In genomic region chr2:30119641-30120051, GRCm38 (mm10) we compare ENCODE assay signal across 7 mouse cellular contexts. TPM values are rescaled to one million over a fixed set of nuclear protein-coding genes. Genes with fewer than 3 reads are reported as not detected.
DNase-seq lines count a peak whose midpoint lies in the region; ATAC-seq and TF ChIP-seq lines count a peak whose summit lies in the region.

No protein-coding gene starts in this region.

- peak; percentile 83 for DNase-seq in R1 (ENCODE audit: low read depth, low spot score)
- DNase-seq in left cerebral cortex, adult 2 months (ENCODE audit: extremely low spot score in 1 of 2, low spot score in 2 of 2): peak; percentile 69 to 72
- peak; percentile 57 to 74 for DNase-seq in spleen, adult 2 months (ENCODE audit: low read depth in 1 of 2, low spot score in 2 of 2)
- no peak for DNase-seq in retina, postnatal 1 day

- H3K9ac ChIP-seq in forebrain, embryonic 15.5 days (replicated peaks): no peak overlapping the region
- H3K9ac ChIP-seq in liver, embryonic 12.5 days: no peak overlapping the region

- no peak overlapping the region for H3K4me3 ChIP-seq in forebrain, embryonic 15.5 days
- H3K4me3 ChIP-seq in left cerebral cortex, adult 2 months: no peak overlapping the region
- H3K4me3 ChIP-seq in spleen, adult 2 months (ENCODE audit: extremely low read depth, insufficient read depth, insufficient read length): no peak overlapping the region
- H3K4me3 ChIP-seq in liver, embryonic 12.5 days: no peak overlapping the region

- ATAC-seq in forebrain, embryonic 15.5 days (replicated peaks): peak; percentile 55
- no peak for ATAC-seq in megakaryocyte-erythroid progenitor cell, adult 5-6 weeks (replicated peaks; ENCODE audit: low FRiP score, low TSS enrichment, poor library complexity, severe bottlenecking)
- ATAC-seq in liver, embryonic 12.5 days: no peak

- 5% methylated on average over 6 of the region's 6 CpGs for WGBS in forebrain, embryonic 15.5 days
- WGBS in spleen, adult 2 months: 43% methylated on average over 6 of the region's 6 CpGs
- WGBS in liver, embryonic 12.5 days (ENCODE audit: insufficient replicate concordance): 64% methylated on average over 6 of the region's 6 CpGs

- peak overlapping the region; percentile 75 for H3K27ac ChIP-seq in forebrain, embryonic 15.5 days (replicated peaks)
- H3K27ac ChIP-seq in left cerebral cortex, adult 2 months: peak overlapping the region; percentile 86
- H3K27ac ChIP-seq in spleen, adult 2 months (ENCODE audit: insufficient read depth, low read length): no peak overlapping the region
- no peak overlapping the region for H3K27ac ChIP-seq in liver, embryonic 12.5 days

- H3K9me3 ChIP-seq in forebrain, embryonic 15.5 days: no peaks in the 10 kb centered on the region
- H3K9me3 ChIP-seq in liver, embryonic 12.5 days (replicated peaks): no peaks in the 10 kb centered on the region

- H3K27me3 ChIP-seq in forebrain, embryonic 15.5 days: no peaks in the 10 kb centered on the region
- H3K27me3 ChIP-seq in spleen, adult 2 months (ENCODE audit: control insufficient read depth, insufficient read depth, low read length): no peaks in the 10 kb centered on the region
- H3K27me3 ChIP-seq in liver, embryonic 12.5 days (replicated peaks): no peaks in the 10 kb centered on the region

- TF ChIP-seq POLR2A in spleen, adult 2 months (IDR thresholded peaks at IDR 0.05; ENCODE audit: low read depth, low read length): no peak

- intact Hi-C loops in left cerebral cortex, adult 2 months (cut with DNase I): loop anchor here (5.0 kb wide), 1 partner anchor 152 kb away; the partner anchor contains the start of gene Sptan1

- H3K4me1 ChIP-seq in forebrain, embryonic 15.5 days: peaks cover 38% of the 10 kb centered on the region
- peaks cover 14% of the 10 kb centered on the region; the same call in 1 of the 2 replicates for H3K4me1 ChIP-seq in spleen, adult 2 months (ENCODE audit: control insufficient read depth, insufficient read depth, insufficient read length)
- peaks cover 24% of the 10 kb centered on the region for H3K4me1 ChIP-seq in liver, embryonic 12.5 days

- TF ChIP-seq CTCF in left cerebral cortex, adult 2 months (IDR thresholded peaks at IDR 0.05): peak; percentile 2; the same call in 1 of the 2 replicates
- TF ChIP-seq CTCF in spleen, adult 2 months (IDR thresholded peaks at IDR 0.05; ENCODE audit: extremely low read depth, insufficient read depth, insufficient read length, insufficient replicate concordance): peak; percentile 17; the same call in 1 of the 2 replicates

- no peaks in the 10 kb centered on the region for H3K36me3 ChIP-seq in forebrain, embryonic 15.5 days
- no peaks in the 10 kb centered on the region for H3K36me3 ChIP-seq in spleen, adult 2 months (ENCODE audit: control insufficient read depth, insufficient read depth, low read length)
- peaks cover 9% of the 10 kb centered on the region; the same call in 1 of the 2 replicates for H3K36me3 ChIP-seq in liver, embryonic 12.5 days

- H3K4me2 ChIP-seq in forebrain, embryonic 15.5 days (replicated peaks): peak overlapping the region; percentile 17
- no peak overlapping the region for H3K4me2 ChIP-seq in liver, embryonic 12.5 days

RNA-seq across cellular contexts. Expression of gene Zer1, which starts 4.7 kb away (rescaled TPM):
- 14.5 and 15.0 TPM in 2 replicates for polyA plus RNA-seq in forebrain, embryonic 15.5 days (2015; fragmentation: Nextera tagmentation; extraction: Ambion mirVana)
- 100 to 1,000 TPM; 163 to 171 TPM for total RNA-seq in left cerebral cortex, adult 2 months (2021)
- 59.0 and 78.3 TPM in 2 replicates for polyA plus RNA-seq in spleen, adult 2 months (2012; rRNA removed)
- 33.7 and 37.8 TPM in 2 replicates for total RNA-seq in megakaryocyte-erythroid progenitor cell, adult 5-6 weeks (2014; fragmentation: Nextera tagmentation)
- total RNA-seq in megakaryocyte-erythroid progenitor cell, adult 5-6 weeks (2017): 7.5 and 8.3 TPM in 2 replicates
- 4.3 and 4.4 TPM in 2 replicates for polyA plus RNA-seq in liver, embryonic 12.5 days (2016; fragmentation: Nextera tagmentation; extraction: Ambion mirVana)

RNA-seq across cellular contexts. Expression of gene Tbc1d13, which starts 13.9 kb away (rescaled TPM):
- polyA plus RNA-seq in forebrain, embryonic 15.5 days (2015; fragmentation: Nextera tagmentation; extraction: Ambion mirVana): 9.7 and 10.9 TPM in 2 replicates
- total RNA-seq in left cerebral cortex, adult 2 months (2021): 10 to 100 TPM; 49.6 to 53.3 TPM
- 48.5 and 50.9 TPM in 2 replicates for polyA plus RNA-seq in spleen, adult 2 months (2012; rRNA removed)
- 39.9 and 48.0 TPM in 2 replicates for total RNA-seq in megakaryocyte-erythroid progenitor cell, adult 5-6 weeks (2014; fragmentation: Nextera tagmentation)
- 22.5 and 36.4 TPM in 2 replicates for total RNA-seq in megakaryocyte-erythroid progenitor cell, adult 5-6 weeks (2017)
- polyA plus RNA-seq in liver, embryonic 12.5 days (2016; fragmentation: Nextera tagmentation; extraction: Ambion mirVana): 2.9 and 3.3 TPM in 2 replicates

RNA-seq across cellular contexts. Expression of gene Zdhhc12, which starts 26.2 kb away (rescaled TPM):
- polyA plus RNA-seq in forebrain, embryonic 15.5 days (2015; fragmentation: Nextera tagmentation; extraction: Ambion mirVana): 16.7 and 18.6 TPM in 2 replicates
- 1 to 10 TPM; 5.4 to 7.0 TPM for total RNA-seq in left cerebral cortex, adult 2 months (2021)
- 56.2 and 92.3 TPM in 2 replicates for polyA plus RNA-seq in spleen, adult 2 months (2012; rRNA removed)
- total RNA-seq in megakaryocyte-erythroid progenitor cell, adult 5-6 weeks (2014; fragmentation: Nextera tagmentation): 9.6 and 25.4 TPM in 2 replicates
- total RNA-seq in megakaryocyte-erythroid progenitor cell, adult 5-6 weeks (2017): 2.9 and 6.5 TPM in 2 replicates
- polyA plus RNA-seq in liver, embryonic 12.5 days (2016; fragmentation: Nextera tagmentation; extraction: Ambion mirVana): 29.7 and 31.0 TPM in 2 replicates

RNA-seq across cellular contexts. Expression of gene Pkn3, which starts 42.2 kb away (rescaled TPM):
- 3.5 and 3.9 TPM in 2 replicates for polyA plus RNA-seq in forebrain, embryonic 15.5 days (2015; fragmentation: Nextera tagmentation; extraction: Ambion mirVana)
- total RNA-seq in left cerebral cortex, adult 2 months (2021): 1 to 10 TPM; 2.9 to 3.6 TPM
- polyA plus RNA-seq in spleen, adult 2 months (2012; rRNA removed): 4.6 and 4.9 TPM in 2 replicates
- 6.9 and 11.7 TPM in 2 replicates for total RNA-seq in megakaryocyte-erythroid progenitor cell, adult 5-6 weeks (2014; fragmentation: Nextera tagmentation)
- total RNA-seq in megakaryocyte-erythroid progenitor cell, adult 5-6 weeks (2017): 2.4 and 3.9 TPM in 2 replicates
- polyA plus RNA-seq in liver, embryonic 12.5 days (2016; fragmentation: Nextera tagmentation; extraction: Ambion mirVana): 4.6 and 5.1 TPM in 2 replicates

RNA-seq across cellular contexts. Expression of gene Endog, which starts 51.6 kb away (rescaled TPM):
- polyA plus RNA-seq in forebrain, embryonic 15.5 days (2015; fragmentation: Nextera tagmentation; extraction: Ambion mirVana): 13.6 and 14.7 TPM in 2 replicates
- 10 to 100 TPM; 20.9 to 21.4 TPM for total RNA-seq in left cerebral cortex, adult 2 months (2021)
- polyA plus RNA-seq in spleen, adult 2 months (2012; rRNA removed): 19.4 and 33.0 TPM in 2 replicates
- 20.8 and 22.3 TPM in 2 replicates for total RNA-seq in megakaryocyte-erythroid progenitor cell, adult 5-6 weeks (2014; fragmentation: Nextera tagmentation)
- total RNA-seq in megakaryocyte-erythroid progenitor cell, adult 5-6 weeks (2017): 1.3 and 6.3 TPM in 2 replicates
- polyA plus RNA-seq in liver, embryonic 12.5 days (2016; fragmentation: Nextera tagmentation; extraction: Ambion mirVana): 23.0 and 23.3 TPM in 2 replicates

Comparison
In these comparisons a context has a peak if more than half of its experiments do, and no peak if none do; other contexts are left out.
1. H3K27ac ChIP-seq: peak in forebrain, embryonic 15.5 days (single experiment) and left cerebral cortex, adult 2 months (single experiment); none in spleen, adult 2 months (single experiment) and liver, embryonic 12.5 days (single experiment).